ENCODE assay signal across 22 mouse cellular contexts in the genomic region with DNA sequence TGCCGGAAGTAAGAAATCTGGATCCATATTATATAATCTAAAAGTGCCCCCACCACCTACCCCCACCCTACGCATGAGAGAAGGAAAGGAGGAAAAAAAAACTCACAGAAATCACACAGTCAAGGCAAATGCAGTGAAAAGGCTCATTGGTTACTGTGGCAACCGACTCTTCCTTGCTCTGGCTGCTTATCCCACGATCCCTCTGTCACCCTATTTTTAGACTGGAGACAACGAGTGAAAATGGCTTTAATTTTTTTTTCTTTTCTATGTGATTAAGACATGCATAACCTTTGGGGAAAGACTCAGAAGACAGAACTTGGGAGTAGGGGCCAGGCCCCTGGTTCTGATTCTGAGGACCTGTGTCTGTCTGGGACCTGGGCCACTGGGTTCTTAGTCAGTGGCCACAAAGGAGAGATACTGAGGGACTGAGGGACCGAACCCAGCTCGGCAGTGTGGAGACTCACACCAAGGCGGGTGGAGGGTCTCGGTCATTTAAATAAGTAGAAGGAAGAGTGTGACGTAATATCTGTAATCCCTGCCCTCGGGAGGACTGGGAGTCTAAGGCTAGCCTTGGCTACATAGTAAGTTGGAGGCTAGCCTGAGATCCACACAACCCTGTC. TPM values are rescaled to one million over a fixed set of nuclear protein-coding genes. Genes with fewer than 3 reads are reported as not detected.
DNase-seq lines count a peak whose midpoint lies in the region; ATAC-seq and TF ChIP-seq lines count a peak whose summit lies in the region.
"Had no signal": no experiment of that assay in that cellular context is flagged by ENCODE, and none has a peak within 500 bp of the region (broad histone marks: within the 10 kb centered on the region; RNA-seq: fewer than 3 reads in every experiment).

No protein-coding gene starts in this region.

- peak; percentile 53; the same call in 1 of the 2 replicates for ATAC-seq in hindbrain, postnatal 0 days
- no peak for ATAC-seq in hindbrain, embryonic 13.5 days (ENCODE audit: low FRiP score)
- peak; percentile 94 for ATAC-seq in forebrain, postnatal 0 days
- ATAC-seq: activated CD4-positive, CD25-positive, alpha-beta regulatory T cell, adult 4 months had no signal

- H3K4me2 ChIP-seq in hindbrain, postnatal 0 days (ENCODE audit: low read depth, low read length) = no peak overlapping the region
- no peak overlapping the region for H3K4me2 ChIP-seq in hindbrain, embryonic 13.5 days
- H3K4me2 ChIP-seq in forebrain, postnatal 0 days (ENCODE audit: low read depth) = no peak overlapping the region
- H3K4me2 ChIP-seq: embryonic facial prominence, embryonic 13.5 days; heart, embryonic 11.5 days; hindbrain, embryonic 12.5 days; liver, embryonic 11.5 days; neural tube, embryonic 12.5 days had no signal

- H3K4me3 ChIP-seq in hindbrain, postnatal 0 days (ENCODE audit: low read length) = no peak overlapping the region
- no peak overlapping the region for H3K4me3 ChIP-seq in hindbrain, embryonic 13.5 days
- no peak overlapping the region for H3K4me3 ChIP-seq in forebrain, postnatal 0 days (ENCODE audit: low read depth, low read length)
- no peak overlapping the region for H3K4me3 ChIP-seq in olfactory bulb, adult 2 months (ENCODE audit: insufficient read depth, low read depth, low read length)
- H3K4me3 ChIP-seq: embryonic facial prominence, embryonic 13.5 days; hindbrain, embryonic 12.5 days; neural tube, embryonic 12.5 days had no signal

- H3K36me3 ChIP-seq in hindbrain, postnatal 0 days (ENCODE audit: insufficient read depth, low read length) = no peaks in the 10 kb centered on the region
- H3K36me3 ChIP-seq in hindbrain, embryonic 13.5 days = no peaks in the 10 kb centered on the region
- H3K36me3 ChIP-seq in forebrain, postnatal 0 days (ENCODE audit: insufficient read depth) = no peaks in the 10 kb centered on the region
- H3K36me3 ChIP-seq: embryonic facial prominence, embryonic 13.5 days; hindbrain, embryonic 12.5 days; neural tube, embryonic 12.5 days had no signal

- H3K9me3 ChIP-seq in hindbrain, postnatal 0 days (ENCODE audit: low read length) = no peaks in the 10 kb centered on the region
- no peaks in the 10 kb centered on the region for H3K9me3 ChIP-seq in hindbrain, embryonic 13.5 days
- H3K9me3 ChIP-seq in forebrain, postnatal 0 days (ENCODE audit: low read length) = no peaks in the 10 kb centered on the region
- H3K9me3 ChIP-seq: embryonic facial prominence, embryonic 13.5 days; hindbrain, embryonic 12.5 days; neural tube, embryonic 12.5 days had no signal

- no peak overlapping the region for H3K27ac ChIP-seq in hindbrain, postnatal 0 days
- no peak overlapping the region for H3K27ac ChIP-seq in hindbrain, embryonic 13.5 days
- H3K27ac ChIP-seq in forebrain, postnatal 0 days (ENCODE audit: low read depth, low read length) = peak overlapping the region; percentile 77
- peak overlapping the region; percentile 92 for H3K27ac ChIP-seq in olfactory bulb, adult 2 months (ENCODE audit: insufficient read depth, low read depth, low read length)
- H3K27ac ChIP-seq: embryonic facial prominence, embryonic 13.5 days; hindbrain, embryonic 12.5 days; neural tube, embryonic 12.5 days had no signal

- no peaks in the 10 kb centered on the region for H3K27me3 ChIP-seq in hindbrain, postnatal 0 days (ENCODE audit: insufficient read depth, low read length)
- no peaks in the 10 kb centered on the region for H3K27me3 ChIP-seq in hindbrain, embryonic 13.5 days
- no peaks in the 10 kb centered on the region for H3K27me3 ChIP-seq in forebrain, postnatal 0 days (ENCODE audit: insufficient read depth, low read length)
- H3K27me3 ChIP-seq: embryonic facial prominence, embryonic 13.5 days; hindbrain, embryonic 12.5 days; neural tube, embryonic 12.5 days had no signal

- 59% methylated on average over 11 of the region's 11 CpGs for WGBS in hindbrain, postnatal 0 days
- 67% methylated on average over 11 of the region's 11 CpGs for WGBS in hindbrain, embryonic 13.5 days
- WGBS in forebrain, postnatal 0 days = 54% methylated on average over 11 of the region's 11 CpGs
- 41% methylated on average over 11 of the region's 11 CpGs for WGBS in olfactory bulb, adult 2 months

- no peak for TF ChIP-seq POLR2A in olfactory bulb, adult 2 months (IDR thresholded peaks at IDR 0.05; ENCODE audit: insufficient read depth, low read depth, low read length)

- DNase-seq in hindbrain, postnatal 0 days (ENCODE audit: low spot score) = peak; percentile 63
- DNase-seq in forebrain, postnatal 0 days = peak; percentile 77
- DNase-seq in layer of hippocampus, adult 9-11 months = peak; percentile 87
- DNase-seq in adrenal gland, postnatal 4 days (ENCODE audit: low spot score in 2 of 2) = no peak
- no peak for DNase-seq in c-Kit-positive CD71-positive TER-119-positive erythroid progenitor cells, embryonic 14.5 days (ENCODE audit: low spot score)
- no peak for DNase-seq in urinary bladder, postnatal 10 days (ENCODE audit: low spot score)
- DNase-seq: cerebellum, postnatal 10 days; kidney, adult 8-10 months; retina, postnatal 1 day; thymus, postnatal 4 days had no signal

- TF ChIP-seq CTCF in hindbrain, postnatal 0 days (IDR thresholded peaks at IDR 0.05; ENCODE audit: low read depth) = no peak
- no peak for TF ChIP-seq CTCF in forebrain, postnatal 0 days (IDR thresholded peaks at IDR 0.05; ENCODE audit: low read depth)
- TF ChIP-seq CTCF in olfactory bulb, adult 2 months (IDR thresholded peaks at IDR 0.05; ENCODE audit: insufficient read depth, low read depth, low read length) = no peak

- 0 out of 2 replicates have a peak, but pooled peaks cover 5% of the 10 kb centered on the region for H3K4me1 ChIP-seq in hindbrain, postnatal 0 days (ENCODE audit: insufficient read depth, low read length)
- peaks cover 18% of the 10 kb centered on the region; the same call in 1 of the 2 replicates for H3K4me1 ChIP-seq in hindbrain, embryonic 13.5 days (replicated peaks)
- H3K4me1 ChIP-seq in forebrain, postnatal 0 days (ENCODE audit: insufficient read depth) = peaks cover 15% of the 10 kb centered on the region; the same call in 1 of the 2 replicates
- H3K4me1 ChIP-seq in olfactory bulb, adult 2 months (ENCODE audit: control insufficient read depth, insufficient read depth, low read length) = peaks cover 25% of the 10 kb centered on the region
- H3K4me1 ChIP-seq: embryonic facial prominence, embryonic 13.5 days; neural tube, embryonic 12.5 days had no signal

- no peak overlapping the region for H3K9ac ChIP-seq in hindbrain, postnatal 0 days (replicated peaks; ENCODE audit: low read length)
- no peak overlapping the region for H3K9ac ChIP-seq in hindbrain, embryonic 13.5 days
- no peak overlapping the region for H3K9ac ChIP-seq in forebrain, postnatal 0 days
- H3K9ac ChIP-seq: embryonic facial prominence, embryonic 13.5 days; hindbrain, embryonic 12.5 days; neural tube, embryonic 12.5 days had no signal

RNA-seq across cellular contexts. Expression of gene Gm8994, which starts 22.9 kb away (rescaled TPM):
- total RNA-seq in hindbrain, postnatal 0 days (2014; rRNA removed) = not detected in 2 replicates
- not detected in 2 replicates for polyA plus RNA-seq in hindbrain, postnatal 0 days (2015; fragmentation: Nextera tagmentation; extraction: Ambion mirVana)
- not detected in 2 replicates for polyA plus RNA-seq in hindbrain, embryonic 13.5 days (2015; fragmentation: Nextera tagmentation; extraction: Ambion mirVana)
- 0.14 TPM in 1 of 2 replicates, not detected in the other for total RNA-seq in forebrain, postnatal 0 days (2014; rRNA removed)
- not detected in 2 replicates for polyA plus RNA-seq in forebrain, postnatal 0 days (2015; fragmentation: Nextera tagmentation; extraction: Ambion mirVana)
- polyA plus RNA-seq in olfactory bulb, adult 2 months (2012; ENCODE audit: insufficient read depth, insufficient read length, low replicate concordance, missing spikeins) = not detected in 2 replicates
- total RNA-seq in adrenal gland, postnatal 4 days (2021) = not detected
- total RNA-seq: gastrocnemius, adult 8-10 months; layer of hippocampus, postnatal 36 days had no signal
- polyA plus RNA-seq: activated CD4-positive, CD25-positive, alpha-beta regulatory T cell, adult 4 months; embryonic facial prominence, embryonic 13.5 days; heart, embryonic 11.5 days; hindbrain, embryonic 12.5 days; liver, embryonic 11.5 days; lung, postnatal 0 days; neural tube, embryonic 12.5 days; stomach, embryonic 14.5 days had no signal

Comparison
In these comparisons a context has a peak if more than half of its experiments do, and no peak if none do; other contexts are left out.
1. DNase-seq: peak in hindbrain, postnatal 0 days (single experiment), forebrain, postnatal 0 days (single experiment) and layer of hippocampus, adult 9-11 months (single experiment); none in adrenal gland, postnatal 4 days (0 of 2), c-Kit-positive CD71-positive TER-119-positive erythroid progenitor cells, embryonic 14.5 days (single experiment) and urinary bladder, postnatal 10 days (single experiment).
2. H3K27ac ChIP-seq: peak in forebrain, postnatal 0 days (single experiment) and olfactory bulb, adult 2 months (single experiment); none in hindbrain, postnatal 0 days (single experiment) and hindbrain, embryonic 13.5 days (single experiment).